Mouse (Mus musculus) kidney, postnatal 0 days (tissue): ENCODE data around the gene Inpp5f. TPM values are rescaled to one million over a fixed set of nuclear protein-coding genes. Genes with fewer than 3 reads are reported as not detected.

ENCODE experiments used
- ATAC-seq: fragments of 200-750 bp; cut with Nextera tagmentation; replicated peaks from 2 replicates; pipeline ENCODE4 v1.8.0; 2017; ENCODE audit warnings: low read depth, moderate number of reproducible peaks, moderate TSS enrichment, moderate library complexity; ENCODE audit not compliant: low FRiP score
- DNase-seq: peaks from one replicate; pipeline ENCODE4 v3.0.0-alpha.2; 2016; ENCODE audit warnings: low spot score
- H3K27ac ChIP-seq: fragments of 300-500 bp; sonication (generic); 2 replicates; pipeline ENCODE4 v1.5.1; 2014; ENCODE audit warnings: mild to moderate bottlenecking
- H3K27me3 ChIP-seq: fragments of 300-500 bp; sonication (generic); 2 replicates; pipeline ENCODE4 v1.6.1; 2014; ENCODE audit warnings: low read length, mixed read lengths; ENCODE audit not compliant: insufficient read depth
- H3K36me3 ChIP-seq: fragments of 300-500 bp; sonication (generic); 2 replicates; pipeline ENCODE4 v1.6.1; 2014; ENCODE audit warnings: low read length, mixed read lengths; ENCODE audit not compliant: insufficient read depth
- H3K4me1 ChIP-seq: fragments of 300-500 bp; sonication (generic); replicated peaks from 2 replicates; pipeline ENCODE4 v1.6.1; 2014; ENCODE audit warnings: antibody characterized with exemption, low read length, mixed read lengths; ENCODE audit not compliant: insufficient read depth
- H3K4me2 ChIP-seq: fragments of 300-500 bp; sonication (generic); 2 replicates; pipeline ENCODE4 v1.6.1; 2014; ENCODE audit warnings: mild to moderate bottlenecking, low read length, moderate library complexity, mixed read lengths
- H3K4me3 ChIP-seq: fragments of 300-500 bp; sonication (generic); replicated peaks from 2 replicates; pipeline ENCODE4 v1.5.1; 2014; ENCODE audit warnings: low read depth, low read length
- H3K9ac ChIP-seq: fragments of 300-500 bp; sonication (generic); 2 replicates; pipeline ENCODE4 v1.6.1; 2014; ENCODE audit warnings: low read depth, low read length
- H3K9me3 ChIP-seq: fragments of 300-500 bp; sonication (generic); replicated peaks from 2 replicates; pipeline ENCODE4 v1.6.1; 2016; ENCODE audit warnings: low read length, inconsistent platforms, mixed read lengths
- CTCF ChIP-seq: IDR thresholded peaks from 2 replicates; pipeline ENCODE4 v1.5.1; 2016; ENCODE audit warnings: antibody characterized with exemption, low read depth, mild to moderate bottlenecking, moderate library complexity
- WGBS: fragments of 180-500 bp; shearing (Covaris S2); extraction: QIAGEN DNeasy Blood & Tissue Kit; methylation state at CpG from one replicate; pipeline ENCODE4 v1.1.7; 2014; 5-methylcytosine and 5-hydroxymethylcytosine counted together
- polyA plus RNA-seq: library from polyadenylated mRNA; unstranded; fragments of >200 nt; fragmentation: Nextera tagmentation; extraction: Ambion mirVana; gene quantifications from 2 replicates; pipeline ENCODE4 v1.2.1, GENCODE M21; 2015

Inpp5f gene
- polyA plus RNA-seq, 1 experiment from 2014 or later: 23.8 TPM

DNA sequence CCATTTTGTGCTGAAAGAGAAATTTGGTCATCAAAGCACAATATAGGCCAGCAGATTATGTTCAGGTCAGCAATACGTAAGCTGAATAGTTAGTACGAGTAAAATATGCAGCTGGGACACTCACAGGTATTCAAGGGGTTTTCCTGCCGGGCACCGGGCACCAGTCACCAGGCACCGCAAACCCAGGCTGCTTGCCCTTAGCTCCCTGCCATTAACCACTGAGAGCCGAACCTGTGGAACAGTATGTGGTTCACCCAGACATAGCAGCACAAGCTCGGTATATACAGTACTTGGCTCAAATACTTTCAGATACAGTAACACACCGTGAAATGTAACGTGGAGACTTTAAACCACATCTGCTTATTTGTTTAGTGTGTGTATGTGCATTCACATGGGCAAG is 114.1 kb downstream of the Inpp5f start:
- ATAC-seq (no peak), DNase-seq (no peak)
- H3K4me3 ChIP-seq: no peak overlapping the region
- H3K4me2 ChIP-seq: no peak overlapping the region
- H3K27me3 ChIP-seq: no peaks in the 10 kb centered on the region
- WGBS: 80% methylated on average over 9 of the region's 9 CpGs
- 0 out of 2 replicates have a peak overlapping the region, but pooled peaks have one; percentile 3 for H3K27ac ChIP-seq
- no peak overlapping the region for H3K9ac ChIP-seq
- no peaks in the 10 kb centered on the region for H3K9me3 ChIP-seq
- no peak for TF ChIP-seq CTCF
- 0 out of 2 replicates have a peak, but pooled peaks cover 4% of the 10 kb centered on the region for H3K4me1 ChIP-seq
- peaks cover 20% of the 10 kb centered on the region; the same call in 1 of the 2 replicates for H3K36me3 ChIP-seq

DNA sequence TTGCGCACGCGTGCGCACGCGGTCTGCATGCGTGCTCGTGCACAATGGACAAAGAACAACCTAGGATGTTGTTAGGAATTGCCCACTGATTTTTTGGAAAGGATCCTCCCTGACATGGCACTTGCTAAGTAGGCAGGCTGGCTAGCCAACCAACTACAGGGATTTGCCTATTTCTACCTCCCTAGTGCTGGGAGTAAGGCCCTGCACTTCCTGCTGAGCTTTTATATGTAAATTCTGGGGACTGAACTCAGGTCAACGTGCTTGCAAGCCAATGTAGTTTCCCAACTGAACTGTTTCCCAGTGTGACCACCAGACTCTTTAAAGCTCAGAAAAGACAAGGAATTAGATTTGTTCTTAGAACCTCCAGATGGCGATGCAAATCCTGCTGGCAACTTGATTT is 115.9 kb downstream of the Inpp5f start:
- Histone ChIP-seq H3K9ac (no peak overlapping the region), H3K27me3 (no peaks in the 10 kb centered on the region), H3K27ac (no peak overlapping the region), H3K36me3 (peaks cover 16% of the 10 kb centered on the region; the same call in 1 of the 2 replicates), H3K4me1 (0 out of 2 replicates have a peak, but pooled peaks cover 4% of the 10 kb centered on the region), H3K9me3 (no peaks in the 10 kb centered on the region), H3K4me3 (no peak overlapping the region), H3K4me2 (no peak overlapping the region)
- DNase-seq (no peak), ATAC-seq (no peak)
- 78% methylated on average over 10 of the region's 10 CpGs for WGBS
- TF ChIP-seq CTCF: peak; percentile 13; the same call in 1 of the 2 replicates

DNA sequence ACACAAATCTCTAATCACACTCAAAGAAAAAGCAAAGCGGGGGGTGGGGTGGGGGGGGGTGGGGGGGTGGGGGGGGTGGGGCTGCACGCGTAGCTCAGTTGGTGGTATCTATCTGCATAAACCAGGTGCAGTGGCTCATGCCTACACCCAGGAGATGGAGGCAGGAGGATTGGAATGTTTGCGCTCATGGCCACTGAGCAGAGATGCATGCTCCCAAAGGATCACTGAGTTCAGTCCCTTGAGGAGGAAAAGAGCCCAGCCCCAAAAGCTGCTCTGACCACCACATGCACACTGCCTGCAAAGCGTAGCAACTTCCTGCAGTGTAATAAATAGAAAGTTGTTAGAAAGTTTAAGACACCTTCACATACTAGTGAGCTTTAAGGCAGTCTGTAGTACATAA is 116.6 kb downstream of the Inpp5f start:
- Histone ChIP-seq H3K36me3 (peaks cover 9% of the 10 kb centered on the region; the same call in 1 of the 2 replicates), H3K27me3 (no peaks in the 10 kb centered on the region), H3K9ac (no peak overlapping the region), H3K4me3 (no peak overlapping the region), H3K27ac (no peak overlapping the region), H3K4me2 (no peak overlapping the region), H3K4me1 (peaks cover 4% of the 10 kb centered on the region; the same call in 1 of the 2 replicates), H3K9me3 (no peaks in the 10 kb centered on the region)
- no peak for TF ChIP-seq CTCF
- WGBS: 70% methylated on average over 5 of the region's 5 CpGs
- ATAC-seq (no peak), DNase-seq (no peak)

DNA sequence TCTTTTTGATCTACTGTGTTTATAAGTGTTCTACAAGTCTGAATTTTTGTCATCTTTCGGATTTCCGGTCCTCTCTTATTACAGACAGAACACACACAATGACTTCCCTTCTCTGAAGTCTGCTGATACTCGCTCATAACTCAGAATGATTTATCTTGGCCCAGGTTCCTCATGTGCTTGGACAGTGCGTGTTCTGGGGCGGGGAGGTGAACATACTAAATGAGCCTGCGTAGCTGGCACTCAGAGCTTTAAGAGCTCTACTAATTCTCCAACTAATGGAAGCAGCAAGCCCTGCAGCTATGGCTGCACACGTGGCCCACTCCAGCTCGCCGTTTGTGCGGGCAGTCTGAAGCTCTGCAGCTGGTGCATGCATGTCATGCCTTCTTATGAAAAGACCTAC is 117.6 kb downstream of the Inpp5f start:
- Histone ChIP-seq H3K9me3 (no peaks in the 10 kb centered on the region), H3K27ac (no peak overlapping the region), H3K27me3 (no peaks in the 10 kb centered on the region), H3K36me3 (peaks cover 4% of the 10 kb centered on the region; the same call in 1 of the 2 replicates), H3K4me3 (no peak overlapping the region), H3K4me2 (no peak overlapping the region), H3K4me1 (peaks cover 4% of the 10 kb centered on the region; the same call in 1 of the 2 replicates), H3K9ac (no peak overlapping the region)
- no peak for ATAC-seq
- TF ChIP-seq CTCF: no peak
- DNase-seq: peak; percentile 66
- WGBS: 57% methylated on average over 10 of the region's 10 CpGs

DNA sequence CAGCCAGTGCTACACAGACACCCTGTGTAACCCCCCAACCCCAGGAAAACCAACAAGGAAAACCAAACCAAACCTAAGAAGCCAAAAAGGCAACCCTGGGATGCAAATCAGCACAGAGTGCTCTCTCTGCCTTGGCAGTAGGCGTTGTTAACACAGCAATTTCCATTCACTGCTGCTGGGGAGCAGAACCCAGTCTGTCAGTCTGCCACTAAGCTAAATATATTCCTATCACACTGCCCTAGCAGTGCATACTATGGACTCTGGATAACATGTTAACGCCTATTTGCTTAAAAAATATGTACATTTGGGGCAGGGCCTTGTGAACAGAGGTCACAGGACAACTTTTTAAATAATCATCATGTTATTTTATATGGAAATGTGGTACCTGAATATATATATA is 120.5 kb downstream of the Inpp5f start:
- H3K27ac ChIP-seq: no peak overlapping the region
- H3K4me1 ChIP-seq: no peaks in the 10 kb centered on the region; the same call in 1 of the 2 replicates
- TF ChIP-seq CTCF: no peak
- WGBS: 86% methylated on average over 2 of the region's 2 CpGs
- DNase-seq: no peak
- H3K9me3 ChIP-seq: no peaks in the 10 kb centered on the region
- H3K4me2 ChIP-seq: no peak overlapping the region
- ATAC-seq: no peak
- H3K9ac ChIP-seq: no peak overlapping the region
- H3K4me3 ChIP-seq: no peak overlapping the region
- H3K27me3 ChIP-seq: no peaks in the 10 kb centered on the region
- H3K36me3 ChIP-seq: no peaks in the 10 kb centered on the region

DNA sequence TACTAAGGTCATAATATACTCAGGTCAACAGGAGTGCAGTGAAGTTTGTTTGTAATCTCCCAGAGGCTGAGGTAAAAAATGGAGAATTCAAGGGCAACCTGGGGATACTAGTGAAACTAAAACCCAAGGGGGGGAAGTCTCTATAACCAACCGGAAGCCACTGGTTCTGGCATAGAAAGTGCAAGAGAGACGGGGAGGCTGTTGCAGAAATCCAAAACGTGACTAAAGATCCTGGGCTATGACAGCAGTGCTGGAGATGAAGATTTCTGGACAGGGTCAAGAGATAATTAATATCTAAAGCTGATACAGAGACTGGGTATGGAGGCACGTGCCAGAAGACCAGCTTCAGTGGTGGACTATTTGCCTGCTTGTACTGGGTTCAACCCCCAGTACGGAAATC is 126.9 kb downstream of the Inpp5f start:
- H3K36me3 ChIP-seq: no peaks in the 10 kb centered on the region
- H3K4me2 ChIP-seq: peak overlapping the region; percentile 90
- no peak overlapping the region for H3K9ac ChIP-seq
- ATAC-seq: no peak
- WGBS: 49% methylated on average over 5 of the region's 5 CpGs
- H3K27me3 ChIP-seq: no peaks in the 10 kb centered on the region
- H3K4me1 ChIP-seq: peaks cover 13% of the 10 kb centered on the region; the same call in 1 of the 2 replicates
- H3K4me3 ChIP-seq: no peak overlapping the region
- H3K27ac ChIP-seq: no peak overlapping the region
- no peaks in the 10 kb centered on the region for H3K9me3 ChIP-seq
- TF ChIP-seq CTCF: no peak
- no peak for DNase-seq

DNA sequence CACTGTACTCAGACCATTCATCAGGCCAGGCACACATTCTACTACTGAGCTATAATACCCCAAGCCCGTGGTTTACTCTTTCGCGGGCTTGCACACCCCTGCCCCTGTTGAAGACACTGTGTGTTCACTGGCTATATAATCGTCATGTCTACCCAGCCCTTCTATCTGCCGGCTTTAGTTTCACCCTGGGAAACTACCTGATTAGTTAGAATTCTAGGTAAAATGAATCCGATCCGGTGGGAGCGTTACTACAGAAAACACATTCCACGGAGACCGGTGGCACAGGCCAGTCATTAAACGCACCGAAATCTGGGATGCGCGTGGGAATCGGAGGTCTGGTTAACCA is 128.0 kb downstream of the Inpp5f start:
- Histone ChIP-seq H3K9ac (peak overlapping the region; percentile 98), H3K27me3 (no peaks in the 10 kb centered on the region), H3K4me3 (peak overlapping the region; percentile 99), H3K4me1 (peaks cover 13% of the 10 kb centered on the region; the same call in 1 of the 2 replicates), H3K36me3 (no peaks in the 10 kb centered on the region), H3K9me3 (no peaks in the 10 kb centered on the region), H3K4me2 (peak overlapping the region; percentile 90), H3K27ac (peak overlapping the region; percentile 89; the same call in 1 of the 2 replicates)
- WGBS: under 1% methylated on average over 15 of the region's 15 CpGs
- DNase-seq (no peak), ATAC-seq (no peak)
- no peak for TF ChIP-seq CTCF
